Mouse (Mus musculus) midbrain, embryonic 15.5 days (tissue): ENCODE results near the gene Casc1. TPM values are rescaled to one million over a fixed set of nuclear protein-coding genes. Genes with fewer than 3 reads are reported as not detected.

Experiments
- ATAC-seq: fragments of 200-750 bp; cut with Nextera tagmentation; replicated peaks from 2 replicates; pipeline ENCODE4 v1.8.0; 2017; ENCODE audit warnings: moderate TSS enrichment
- H3K27ac ChIP-seq: fragments of 300-500 bp; sonication (generic); 2 replicates; pipeline ENCODE4 v1.5.1; 2015; ENCODE audit warnings: mild to moderate bottlenecking, inconsistent platforms
- H3K27me3 ChIP-seq: fragments of 300-500 bp; sonication (generic); replicated peaks from 2 replicates; pipeline ENCODE4 v1.6.1; 2015; ENCODE audit warnings: inconsistent platforms
- H3K36me3 ChIP-seq: fragments of 300-500 bp; sonication (generic); replicated peaks from 2 replicates; pipeline ENCODE4 v1.6.1; 2015; ENCODE audit warnings: inconsistent platforms
- H3K4me1 ChIP-seq: fragments of 300-500 bp; sonication (generic); 2 replicates; pipeline ENCODE4 v1.6.1; 2015; ENCODE audit warnings: inconsistent platforms
- H3K4me2 ChIP-seq: fragments of 300-500 bp; sonication (generic); 2 replicates; pipeline ENCODE4 v1.6.1; 2015; ENCODE audit warnings: inconsistent platforms, mild to moderate bottlenecking, moderate library complexity
- H3K4me3 ChIP-seq: fragments of 300-500 bp; sonication (generic); 2 replicates; pipeline ENCODE4 v1.5.1; 2015; ENCODE audit warnings: mild to moderate bottlenecking, inconsistent platforms
- H3K9ac ChIP-seq: fragments of 300-500 bp; sonication (generic); 2 replicates; pipeline ENCODE4 v1.6.1; 2015; ENCODE audit warnings: mild to moderate bottlenecking, inconsistent platforms
- H3K9me3 ChIP-seq: fragments of 300-500 bp; sonication (generic); 2 replicates; pipeline ENCODE4 v1.6.1; 2016; ENCODE audit warnings: inconsistent platforms
- WGBS: fragments of 180-500 bp; shearing (Covaris S2); methylation state at CpG from one replicate; pipeline ENCODE4 v1.1.7; 2015; ENCODE audit warnings: mixed read lengths; 5-methylcytosine and 5-hydroxymethylcytosine counted together
- polyA plus RNA-seq: library from polyadenylated mRNA; unstranded; fragments of >200 nt; fragmentation: Nextera tagmentation; extraction: Ambion mirVana; gene quantifications from 2 replicates; pipeline ENCODE4 v1.2.1, GENCODE M21; 2015

Gene Casc1
- polyA plus RNA-seq, 1 experiment from 2014 or later, result 0.90 TPM

- Histone ChIP-seq H3K4me2 (no peak overlapping the region), H3K9me3 (no peaks in the 10 kb centered on the region), H3K36me3 (no peaks in the 10 kb centered on the region), H3K27me3 (no peaks in the 10 kb centered on the region), H3K4me3 (no peak overlapping the region), H3K9ac (no peak overlapping the region), H3K27ac (no peak overlapping the region), H3K4me1 (no peaks in the 10 kb centered on the region)
- ATAC-seq, result no peak
- WGBS, result 89% methylated on average over 4 of the region's 4 CpGs
These were observed 81.2 kb downstream of the Casc1 start for GRCm38 (mm10) chr6:145129563-145129962.

GRCm38 (mm10) chr6:145127652-145128051 is 83.2 kb downstream of the Casc1 start:
- Histone ChIP-seq H3K27ac (no peak overlapping the region), H3K9ac (no peak overlapping the region)

GRCm38 (mm10) chr6:145125591-145126113 is 85.2 kb downstream of the Casc1 start:
- no peaks in the 10 kb centered on the region for H3K36me3 ChIP-seq
- no peaks in the 10 kb centered on the region for H3K4me1 ChIP-seq
- no peak overlapping the region for H3K27ac ChIP-seq
- no peaks in the 10 kb centered on the region for H3K9me3 ChIP-seq
- WGBS, result 51% methylated on average over 7 of the region's 7 CpGs
- H3K4me2 ChIP-seq, result no peak overlapping the region
- H3K9ac ChIP-seq, result no peak overlapping the region
- ATAC-seq, result 0 out of 2 replicates have a peak, but pooled peaks have one; percentile 30
- no peak overlapping the region for H3K4me3 ChIP-seq
- H3K27me3 ChIP-seq, result no peaks in the 10 kb centered on the region

More at GRCm38 (mm10) chr6:145127652-145128051, 83.2 kb downstream of the Casc1 start:
- H3K27me3 ChIP-seq, result no peaks in the 10 kb centered on the region
- no peaks in the 10 kb centered on the region for H3K36me3 ChIP-seq
- H3K4me1 ChIP-seq, result no peaks in the 10 kb centered on the region
- WGBS, result 97% methylated on average over 3 of the region's 3 CpGs
- ATAC-seq, result no peak
- H3K4me3 ChIP-seq, result no peak overlapping the region
- no peak overlapping the region for H3K4me2 ChIP-seq
- H3K9me3 ChIP-seq, result no peaks in the 10 kb centered on the region

Other genes starting within 250 kb of the Casc1 start
- gene Bcat1, start 134.8 kb downstream of the Casc1 start, polyA plus RNA-seq, result 104 and 107 TPM in 2 replicates
- gene Lrmp, start 95.4 kb downstream of the Casc1 start, polyA plus RNA-seq, result 0.62 and 0.98 TPM in 2 replicates
- 24.2 and 26.4 TPM in 2 replicates for gene Etfrf1, start 129 bp upstream of the Casc1 start, polyA plus RNA-seq
- gene Kras, start 39.2 kb upstream of the Casc1 start, polyA plus RNA-seq, result 88.8 and 90.1 TPM in 2 replicates